ENCODE assay signal across 8 mouse cellular contexts in genomic region chr2:164167752-164168570, GRCm38 (mm10). TPM values are rescaled to one million over a fixed set of nuclear protein-coding genes. Genes with fewer than 3 reads are reported as not detected.
DNase-seq lines count a peak whose midpoint lies in the region; ATAC-seq and TF ChIP-seq lines count a peak whose summit lies in the region.

No protein-coding gene starts in this region.

- no peaks in the 10 kb centered on the region for H3K9me3 ChIP-seq in hindbrain, embryonic 15.5 days

- no peak overlapping the region for H3K27ac ChIP-seq in cortical plate, adult 2 months (ENCODE audit: insufficient read depth, low read length)
- no peak overlapping the region for H3K27ac ChIP-seq in hindbrain, embryonic 15.5 days (replicated peaks)

- 12% methylated on average over 90 of the region's 90 CpGs for WGBS in hindbrain, embryonic 15.5 days

- peak overlapping the region; percentile 67 for H3K4me2 ChIP-seq in hindbrain, embryonic 15.5 days

- TF ChIP-seq CTCF in cortical plate, adult 2 months (IDR thresholded peaks at IDR 0.05; ENCODE audit: extremely low read depth, insufficient read depth, low read length) = no peak

- no peaks in the 10 kb centered on the region for H3K36me3 ChIP-seq in hindbrain, embryonic 15.5 days

- H3K9ac ChIP-seq in hindbrain, embryonic 15.5 days = peak overlapping the region; percentile 33

- DNase-seq in kidney, postnatal 10 days = peak; percentile 18
- DNase-seq in kidney, postnatal 14 days = no peak
- DNase-seq in neural tube, embryonic 10.5 days (ENCODE audit: extremely low spot score, low spot score) = peak; percentile 54
- DNase-seq in ovary, adult 18-20 months (ENCODE audit: low spot score) = no peak
- DNase-seq in left cerebral cortex, postnatal 14 days (ENCODE audit: low spot score in 2 of 2) = no peak
- DNase-seq in thymus, postnatal 0 days (ENCODE audit: low spot score) = no peak

- TF ChIP-seq POLR2A in cortical plate, adult 2 months (IDR thresholded peaks at IDR 0.05; ENCODE audit: extremely low read depth, insufficient read depth, low read length) = no peak

- intact Hi-C loops in left cerebral cortex, postnatal 14 days (cut with DNase I) = no loop called here

- no peaks in the 10 kb centered on the region; the same call in 1 of the 2 replicates for H3K4me1 ChIP-seq in cortical plate, adult 2 months (ENCODE audit: control insufficient read depth, insufficient read depth, low read length)
- H3K4me1 ChIP-seq in hindbrain, embryonic 15.5 days (replicated peaks) = peaks cover 25% of the 10 kb centered on the region

- H3K27me3 ChIP-seq in hindbrain, embryonic 15.5 days = peaks cover 63% of the 10 kb centered on the region

- peak; percentile 70 for ATAC-seq in hindbrain, embryonic 15.5 days (ENCODE audit: low FRiP score, low read depth)

- peak overlapping the region; percentile 26 for H3K4me3 ChIP-seq in cortical plate, adult 2 months (ENCODE audit: insufficient read depth, low read length)
- peak overlapping the region; percentile 42 for H3K4me3 ChIP-seq in hindbrain, embryonic 15.5 days

RNA-seq across cellular contexts. Expression of gene Kcns1, which starts 3.0 kb away (rescaled TPM):
- polyA plus RNA-seq in cortical plate, adult 2 months (2012; rRNA removed) = 17.3 and 17.6 TPM in 2 replicates
- polyA plus RNA-seq in hindbrain, embryonic 15.5 days (2015; fragmentation: Nextera tagmentation; extraction: Ambion mirVana) = 1.2 and 1.7 TPM in 2 replicates
- 10 to 100 TPM; 10.9 to 11.2 TPM for total RNA-seq in left cerebral cortex, postnatal 14 days (2021)
- polyA plus RNA-seq in thymus, postnatal 0 days (2015; fragmentation: Nextera tagmentation; extraction: Ambion mirVana) = not detected in 2 replicates

RNA-seq across cellular contexts. Expression of gene Wfdc5, which starts 14.6 kb away (rescaled TPM):
- not detected in 2 replicates for polyA plus RNA-seq in cortical plate, adult 2 months (2012; rRNA removed)
- polyA plus RNA-seq in hindbrain, embryonic 15.5 days (2015; fragmentation: Nextera tagmentation; extraction: Ambion mirVana) = not detected in 2 replicates
- total RNA-seq in left cerebral cortex, postnatal 14 days (2021) = not detected
- 0.09 TPM in 1 of 2 replicates, not detected in the other for polyA plus RNA-seq in thymus, postnatal 0 days (2015; fragmentation: Nextera tagmentation; extraction: Ambion mirVana)

RNA-seq across cellular contexts. Expression of gene Wfdc12, which starts 22.4 kb away (rescaled TPM):
- polyA plus RNA-seq in cortical plate, adult 2 months (2012; rRNA removed) = 0.19 TPM in 2 replicates
- not detected in 2 replicates for polyA plus RNA-seq in hindbrain, embryonic 15.5 days (2015; fragmentation: Nextera tagmentation; extraction: Ambion mirVana)
- not detected for total RNA-seq in left cerebral cortex, postnatal 14 days (2021)
- 2.0 and 2.3 TPM in 2 replicates for polyA plus RNA-seq in thymus, postnatal 0 days (2015; fragmentation: Nextera tagmentation; extraction: Ambion mirVana)

RNA-seq across cellular contexts. Expression of gene Wfdc15a, which starts 32.0 kb away (rescaled TPM):
- polyA plus RNA-seq in cortical plate, adult 2 months (2012; rRNA removed) = 0.29 TPM in 1 of 2 replicates, not detected in the other
- not detected in 2 replicates for polyA plus RNA-seq in hindbrain, embryonic 15.5 days (2015; fragmentation: Nextera tagmentation; extraction: Ambion mirVana)
- not detected for total RNA-seq in left cerebral cortex, postnatal 14 days (2021)
- not detected in 2 replicates for polyA plus RNA-seq in thymus, postnatal 0 days (2015; fragmentation: Nextera tagmentation; extraction: Ambion mirVana)

RNA-seq across cellular contexts. Expression of gene Wfdc15b, which starts 53.5 kb away (rescaled TPM):
- polyA plus RNA-seq in cortical plate, adult 2 months (2012; rRNA removed) = not detected in 2 replicates
- 0.34 TPM in 1 of 2 replicates, not detected in the other for polyA plus RNA-seq in hindbrain, embryonic 15.5 days (2015; fragmentation: Nextera tagmentation; extraction: Ambion mirVana)
- not detected for total RNA-seq in left cerebral cortex, postnatal 14 days (2021)
- 1.8 and 2.9 TPM in 2 replicates for polyA plus RNA-seq in thymus, postnatal 0 days (2015; fragmentation: Nextera tagmentation; extraction: Ambion mirVana)

Comparison
In these comparisons a context has a peak if more than half of its experiments do, and no peak if none do; other contexts are left out.
1. DNase-seq: peak in kidney, postnatal 10 days (single experiment) and neural tube, embryonic 10.5 days (single experiment); none in kidney, postnatal 14 days (single experiment), ovary, adult 18-20 months (single experiment), left cerebral cortex, postnatal 14 days (0 of 2) and thymus, postnatal 0 days (single experiment).